Mouse (Mus musculus) liver, postnatal 0 days (tissue): ENCODE measurements around the gene Htr7.

Experiments
- CTCF ChIP-seq: sonication (generic); IDR thresholded peaks from 2 replicates; pipeline ENCODE4 v1.5.1; 2016; ENCODE audit warnings: antibody characterized with exemption, low read depth
- EP300 ChIP-seq: IDR thresholded peaks from 2 replicates; pipeline ENCODE4 v1.6.1; 2016; ENCODE audit warnings: antibody characterized with exemption, low read depth, mild to moderate bottlenecking

GRCm38 (mm10) chr19:36083262-36084225, 26.2 kb upstream of the Htr7 start, which contains the start of gene Rpp30:
- TF ChIP-seq EP300 (no peak), CTCF (no peak)
